Mouse (Mus musculus) spleen, postnatal 0 days (tissue): Measurements from ENCODE around the gene Slain1. TPM values are rescaled to one million over a fixed set of nuclear protein-coding genes. Genes with fewer than 3 reads are reported as not detected.

Experiments
- polyA plus RNA-seq: library from polyadenylated mRNA; unstranded; fragments of >200 nt; fragmentation: Nextera tagmentation; extraction: Ambion mirVana; gene quantifications from 2 replicates; pipeline ENCODE4 v1.2.1, GENCODE M21; 2015

Gene Slain1
- 0.42 and 0.63 TPM in 2 replicates for polyA plus RNA-seq

DNA sequence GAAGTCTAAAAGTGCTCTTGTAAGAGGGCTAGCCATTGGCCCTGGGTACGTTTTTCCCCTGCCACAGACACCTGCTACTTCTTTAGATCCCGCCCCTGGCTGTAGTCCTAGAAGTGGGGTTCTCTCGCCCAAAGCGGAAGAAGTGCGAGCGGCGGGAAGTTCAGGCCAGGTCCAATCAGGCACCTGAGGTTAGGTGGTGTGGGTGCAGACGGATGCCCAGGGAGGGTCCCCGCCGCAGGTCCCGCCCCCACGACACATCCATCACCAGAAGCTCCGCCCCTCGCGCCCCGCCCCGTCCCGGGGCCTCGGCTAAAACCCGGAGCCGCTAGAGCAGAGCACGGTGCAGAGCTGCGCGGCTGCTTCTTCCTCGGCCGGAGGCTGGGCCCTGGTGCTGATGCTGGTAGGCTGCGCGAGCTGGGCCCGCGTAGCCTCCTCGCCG, at the start of gene Slain1:
Gene Slain1, plus strand, starts transcription at position 333 of the 439 bp plus-strand sequence.

Other genes starting within 250 kb of the Slain1 start
- gene Scel, start 136.9 kb upstream of the Slain1 start, polyA plus RNA-seq = 0.15 and 0.16 TPM in 2 replicates
- 5.8 and 6.5 TPM in 2 replicates for gene Ednrb, start 194.2 kb downstream of the Slain1 start, polyA plus RNA-seq